Mouse (Mus musculus) E14TG2a.4 (cell line): ENCODE results near the gene Edar.

Experiments used
- CTCF ChIP-seq: conservative IDR thresholded peaks from 2 replicates; pipeline ENCODE4 v1.5.1; 2014; ENCODE audit warnings: low read length
- NANOG ChIP-seq: IDR thresholded peaks from 2 replicates; pipeline ENCODE4 v1.6.1; 2014; ENCODE audit warnings: borderline replicate concordance, low read length, mixed read lengths
- POU5F1 ChIP-seq: IDR thresholded peaks from 2 replicates; pipeline ENCODE4 v1.6.1; 2014; ENCODE audit warnings: low read length, borderline replicate concordance

- TF ChIP-seq CTCF: no peak
- peak; percentile 93 for TF ChIP-seq NANOG
- TF ChIP-seq POU5F1: no peak
Observed at GRCm38 (mm10) chr10:58601431-58601901, 74.0 kb downstream of the Edar start.
